Mouse (Mus musculus): Measurements from ENCODE around the gene Grm8. TPM values are rescaled to one million over a fixed set of nuclear protein-coding genes. Genes with fewer than 3 reads are reported as not detected.

Grm8 gene
- total RNA-seq, 2 experiments from 2014 or later: not detected

DNA sequence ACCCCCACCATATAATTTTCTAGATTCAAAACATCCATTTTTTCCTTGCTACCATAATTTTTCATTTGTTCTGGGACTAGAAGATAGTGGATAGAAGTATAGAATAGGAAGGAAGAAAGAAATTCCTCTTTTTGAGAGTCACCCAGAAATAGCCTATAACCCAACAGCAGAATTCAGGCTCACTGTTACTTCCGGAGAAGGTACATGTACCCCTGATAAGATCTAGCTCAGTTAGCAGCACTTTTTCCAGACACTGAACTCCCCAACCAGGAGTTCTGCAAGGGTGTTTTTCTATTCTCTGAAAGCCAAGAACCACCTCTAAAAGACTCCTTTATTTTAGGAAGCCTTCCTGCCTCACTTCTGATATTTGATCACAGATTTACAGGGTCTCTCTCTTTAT is 816.4 kb downstream of the Grm8 start:
- no peak for ATAC-seq (replicated peaks; ENCODE audit: low FRiP score, poor library complexity, severe bottlenecking)

DNA sequence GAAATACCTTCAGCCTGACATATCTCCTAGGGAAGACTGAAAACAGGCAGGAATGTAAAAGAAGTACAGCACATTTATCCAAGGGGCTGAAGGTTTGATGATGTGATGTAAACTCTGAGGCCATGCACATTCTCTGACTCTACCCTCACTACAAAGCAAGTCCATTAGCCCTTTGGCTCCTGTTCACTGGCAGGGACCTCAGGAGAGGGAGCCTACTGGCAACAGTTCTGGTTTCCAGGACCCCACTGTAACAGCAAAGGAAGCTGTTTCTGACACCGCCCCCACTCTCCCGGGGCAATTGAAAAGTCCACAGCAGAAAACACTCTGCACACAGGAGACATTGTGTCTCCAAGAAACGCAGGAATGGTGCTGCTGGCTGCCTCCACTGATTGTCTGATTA is 817.6 kb downstream of the Grm8 start:
- no peak for ATAC-seq (replicated peaks; ENCODE audit: low FRiP score, poor library complexity, severe bottlenecking)

DNA sequence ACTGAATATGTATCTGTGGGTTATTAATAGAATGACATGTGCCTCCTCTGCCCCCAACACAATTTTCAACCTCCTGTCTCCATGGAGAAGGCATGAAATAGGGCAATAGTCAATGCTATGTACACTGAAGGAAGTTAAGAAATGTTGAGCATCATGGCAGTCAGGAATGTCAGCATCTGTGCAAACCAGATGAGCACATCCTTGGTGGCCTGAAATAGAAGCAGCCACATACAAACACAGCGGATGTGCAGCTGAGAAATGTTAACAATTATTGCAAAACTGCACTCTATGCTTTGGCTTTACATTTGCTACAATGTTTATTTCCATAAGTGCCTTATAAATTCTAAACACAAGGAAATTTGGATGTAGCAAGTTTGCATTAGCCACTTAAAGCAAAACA is 819.0 kb downstream of the Grm8 start:
- ATAC-seq (replicated peaks; ENCODE audit: low FRiP score, poor library complexity, severe bottlenecking): no peak

DNA sequence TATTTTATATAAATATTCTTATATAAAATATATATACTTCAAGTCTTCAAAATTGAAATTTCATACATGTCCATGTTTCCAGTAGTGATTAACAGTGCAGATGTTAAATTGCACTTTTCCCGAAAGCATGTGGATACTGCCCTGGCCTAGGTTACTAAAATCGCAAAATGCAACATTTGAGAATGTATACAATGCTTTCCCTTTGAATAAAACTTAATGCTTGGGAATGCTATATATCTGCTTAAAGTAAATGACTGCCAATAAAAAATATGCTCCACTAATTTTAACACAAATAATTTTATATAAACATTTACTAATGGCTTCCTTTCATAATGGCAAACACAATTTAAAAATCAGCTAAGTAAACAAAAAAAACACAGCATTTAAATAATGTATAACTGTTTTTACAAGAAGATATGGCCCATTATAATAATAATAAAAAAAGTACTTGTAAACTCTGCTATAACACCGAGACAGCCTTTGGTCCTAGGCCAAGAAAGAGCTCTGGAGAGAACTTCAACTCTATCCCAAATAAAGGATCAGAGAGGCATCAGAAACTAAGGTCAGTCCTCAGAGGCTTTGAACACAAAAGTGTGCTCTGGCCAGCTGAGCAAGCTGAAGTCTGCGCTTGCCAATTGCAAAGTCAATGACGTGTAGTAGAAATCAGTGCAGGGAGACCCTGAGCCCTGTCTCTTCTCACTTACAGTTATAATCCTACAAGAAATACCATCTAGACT is 820.5 kb downstream of the Grm8 start:
- no peak for ATAC-seq (replicated peaks; ENCODE audit: low FRiP score, poor library complexity, severe bottlenecking)

DNA sequence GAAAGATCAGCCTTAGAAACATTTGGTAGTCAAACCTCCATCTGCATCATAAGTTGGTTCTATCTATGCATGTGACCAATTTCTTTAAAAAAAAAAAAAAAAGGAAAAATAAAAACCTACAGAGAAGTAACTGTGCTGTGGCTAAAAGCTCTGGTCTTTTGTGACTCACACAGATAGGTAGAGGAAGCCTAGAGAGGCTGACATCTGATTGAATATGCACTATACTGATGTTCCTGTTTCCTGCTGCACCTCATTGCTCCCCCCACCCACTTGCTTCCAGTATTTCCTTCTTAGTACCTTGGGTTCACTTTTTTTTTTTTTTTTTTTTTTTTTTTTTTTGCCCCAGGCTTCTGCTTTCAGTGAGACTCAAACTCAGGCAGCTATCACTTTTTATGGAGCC is 824.6 kb downstream of the Grm8 start:
- ATAC-seq (replicated peaks; ENCODE audit: low FRiP score, poor library complexity, severe bottlenecking): no peak

DNA sequence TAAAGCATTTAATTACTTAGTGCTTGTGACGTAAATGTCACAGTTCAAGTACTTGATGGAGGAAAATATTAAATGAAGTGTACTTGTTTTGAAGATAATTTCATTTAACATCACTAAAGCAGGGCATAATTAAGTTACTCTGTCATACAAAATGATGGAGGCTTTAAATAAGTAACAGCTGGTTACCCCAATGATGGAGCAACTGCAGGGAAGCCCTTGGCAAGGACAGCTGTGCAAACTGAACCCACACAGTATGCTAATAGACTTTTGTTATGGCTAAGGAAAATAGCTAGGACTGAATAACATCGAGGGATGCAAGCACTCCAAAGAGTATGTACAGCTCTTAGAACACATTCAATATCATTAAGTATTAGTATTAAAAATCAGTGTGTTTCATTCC is 829.6 kb downstream of the Grm8 start:
- ATAC-seq (replicated peaks; ENCODE audit: low FRiP score, poor library complexity, severe bottlenecking): no peak

DNA sequence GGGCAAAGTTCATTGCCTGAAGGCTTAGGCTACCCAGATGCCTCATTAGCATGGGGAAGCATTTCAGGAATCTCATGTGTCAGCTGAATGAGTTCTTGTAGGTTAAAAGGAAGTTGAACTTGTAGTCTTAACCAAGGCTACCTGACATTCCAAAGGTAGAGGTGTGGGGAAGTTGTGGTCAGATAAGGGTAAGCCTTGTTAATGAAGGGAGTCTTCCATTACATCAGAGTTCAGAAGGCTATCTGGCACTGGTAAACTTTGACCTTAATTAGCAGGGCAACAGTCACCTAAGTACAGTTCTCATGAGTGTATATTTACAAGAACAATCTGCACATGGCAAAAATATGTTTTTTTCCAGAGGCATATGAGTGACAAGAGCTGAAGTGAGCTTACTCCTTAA is 870.0 kb downstream of the Grm8 start:
- no peak for ATAC-seq (replicated peaks; ENCODE audit: low FRiP score, poor library complexity, severe bottlenecking)

DNA sequence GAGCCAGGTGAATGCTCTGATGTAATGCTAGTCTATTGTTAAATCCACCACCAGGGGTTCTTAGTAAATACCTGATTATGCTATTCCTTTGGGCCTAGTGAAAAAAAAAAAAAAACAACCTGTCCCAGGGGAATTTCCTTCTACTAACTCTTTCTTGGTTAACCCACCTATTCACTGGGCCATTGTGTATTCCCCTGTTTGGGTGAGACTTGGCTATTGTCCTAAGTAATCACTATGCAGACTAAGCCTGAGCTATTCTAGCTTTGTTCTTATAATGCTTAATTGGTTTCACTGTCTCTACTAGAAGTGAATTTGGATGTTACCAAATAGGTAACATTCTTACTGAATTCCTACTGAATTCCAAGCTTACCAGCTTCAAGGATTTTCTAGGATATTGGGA is 872.4 kb downstream of the Grm8 start:
- ATAC-seq (replicated peaks; ENCODE audit: low FRiP score, poor library complexity, severe bottlenecking): no peak

DNA sequence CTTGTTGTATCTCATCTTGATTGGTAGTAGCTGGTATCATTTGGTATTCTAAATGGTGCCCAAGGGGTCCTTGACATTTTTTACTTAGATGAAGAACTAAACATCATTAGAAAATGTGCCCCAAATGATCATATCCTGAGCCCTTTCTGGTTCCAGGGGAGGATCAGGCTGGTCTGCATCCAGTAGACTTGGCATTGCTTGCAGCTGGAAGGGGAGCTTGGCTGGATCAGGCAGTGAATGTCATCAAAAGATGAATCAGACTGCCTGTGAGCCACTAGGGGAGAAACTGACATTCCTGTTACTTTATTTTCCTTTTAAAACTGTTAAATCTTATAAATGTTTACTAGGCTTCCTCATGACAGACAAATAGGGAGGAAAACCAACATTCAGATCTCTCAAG is 894.6 kb downstream of the Grm8 start:
- no peak for ATAC-seq (replicated peaks; ENCODE audit: low FRiP score, poor library complexity, severe bottlenecking)

DNA sequence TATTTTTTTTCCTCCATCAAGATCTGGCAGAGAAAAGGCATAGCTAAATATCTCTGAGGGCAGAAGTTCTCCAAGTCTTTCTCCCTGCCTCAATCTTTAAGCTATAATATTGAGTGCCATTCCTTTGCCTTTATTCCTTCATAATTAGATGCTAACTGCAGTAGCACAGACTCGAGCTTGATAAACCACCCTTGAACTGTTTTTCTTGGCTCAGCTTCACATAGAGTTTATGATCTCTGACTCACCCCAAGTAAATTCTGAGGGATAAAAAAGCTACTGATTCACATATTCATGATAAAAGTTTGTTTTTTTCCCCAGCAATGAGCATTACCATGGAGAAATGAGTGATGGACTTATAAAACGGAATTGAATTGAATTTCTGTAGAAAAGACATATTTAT is 895.0 kb downstream of the Grm8 start:
- no peak for ATAC-seq (replicated peaks; ENCODE audit: low FRiP score, poor library complexity, severe bottlenecking)

All from erythroblast, adult 5-6 weeks (primary cell).